Mouse (Mus musculus): ENCODE data around the gene Klhl42.

- TF ChIP-seq CTCF (IDR thresholded peaks at IDR 0.05; ENCODE audit: extremely low read depth, insufficient read depth, insufficient read length, insufficient replicate concordance) (no peak), POLR2A (IDR thresholded peaks at IDR 0.05; ENCODE audit: low read depth, low read length) (no peak)
These were observed 5.7 kb upstream of the Klhl42 start for GRCm38 (mm10) chr6:147085398-147086040.
